Mouse (Mus musculus) liver, embryonic 15.5 days (tissue): ENCODE data around the gene Klhl31. TPM values are rescaled to one million over a fixed set of nuclear protein-coding genes. Genes with fewer than 3 reads are reported as not detected.

ENCODE experiments used
- ATAC-seq: fragments of 200-750 bp; cut with Nextera tagmentation; 2 replicates; pipeline ENCODE4 v1.8.0; 2017; ENCODE audit warnings: moderate number of reproducible peaks, mild to moderate bottlenecking, moderate library complexity; ENCODE audit not compliant: insufficient read depth
- H3K27ac ChIP-seq: fragments of 300-500 bp; sonication (generic); replicated peaks from 2 replicates; pipeline ENCODE4 v1.5.1; 2015; ENCODE audit warnings: mild to moderate bottlenecking, inconsistent platforms
- H3K27me3 ChIP-seq: fragments of 300-500 bp; sonication (generic); 2 replicates; pipeline ENCODE4 v1.6.1; 2015; ENCODE audit warnings: mild to moderate bottlenecking, inconsistent platforms
- H3K36me3 ChIP-seq: fragments of 300-500 bp; sonication (generic); replicated peaks from 2 replicates; pipeline ENCODE4 v1.6.1; 2015; ENCODE audit warnings: moderate library complexity, mild to moderate bottlenecking, inconsistent platforms
- H3K4me1 ChIP-seq: fragments of 300-500 bp; sonication (generic); replicated peaks from 2 replicates; pipeline ENCODE4 v1.6.1; 2015; ENCODE audit warnings: inconsistent platforms
- H3K4me2 ChIP-seq: fragments of 300-500 bp; sonication (generic); 2 replicates; pipeline ENCODE4 v1.6.1; 2015; ENCODE audit warnings: moderate library complexity, mild to moderate bottlenecking, inconsistent platforms
- H3K4me3 ChIP-seq: fragments of 300-500 bp; sonication (generic); replicated peaks from 2 replicates; pipeline ENCODE4 v1.5.1; 2015; ENCODE audit warnings: mild to moderate bottlenecking, inconsistent platforms
- H3K9ac ChIP-seq: fragments of 300-500 bp; sonication (generic); 2 replicates; pipeline ENCODE4 v1.6.1; 2015; ENCODE audit warnings: moderate library complexity, mild to moderate bottlenecking, inconsistent platforms
- H3K9me3 ChIP-seq: fragments of 300-500 bp; sonication (generic); replicated peaks from 2 replicates; pipeline ENCODE4 v1.6.1; 2016; ENCODE audit warnings: inconsistent platforms
- WGBS: fragments of 180-500 bp; shearing (Covaris S2); methylation state at CpG from one replicate; pipeline ENCODE4 v1.1.7; 2015; ENCODE audit warnings: mixed read lengths; ENCODE audit not compliant: insufficient replicate concordance; 5-methylcytosine and 5-hydroxymethylcytosine counted together
- polyA plus RNA-seq: library from polyadenylated mRNA; unstranded; fragments of >200 nt; fragmentation: Nextera tagmentation; extraction: Ambion mirVana; gene quantifications from 2 replicates; pipeline ENCODE4 v1.2.1, GENCODE M21; 2015

The Klhl31 gene
- polyA plus RNA-seq = 0.59 and 1.4 TPM in 2 replicates

DNA sequence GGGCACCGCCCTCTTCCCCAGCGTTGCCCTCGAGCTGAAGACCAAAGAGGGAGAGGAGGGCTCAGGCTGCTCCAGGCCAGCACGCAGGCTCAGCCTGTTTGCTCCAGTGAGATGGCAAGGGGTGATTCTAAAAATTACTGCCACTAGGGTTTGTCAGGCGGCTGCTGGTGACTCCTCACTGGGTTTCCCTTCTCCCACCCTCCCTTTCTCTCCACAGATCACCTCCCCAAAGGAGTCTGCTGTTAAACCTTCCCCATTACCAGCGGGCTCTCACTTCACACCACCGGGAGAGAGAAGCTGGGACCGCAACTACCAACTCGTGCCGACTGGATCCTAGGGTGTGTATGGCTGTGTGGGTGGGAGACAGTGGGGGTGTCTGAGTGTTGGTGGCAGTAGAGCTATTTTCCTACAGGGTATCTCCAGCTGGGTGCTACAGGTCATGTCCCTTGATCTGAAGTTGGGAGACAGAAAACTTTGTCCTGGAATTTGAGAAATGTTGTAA, at the start of gene Klhl31:
TSS of gene Klhl31 (plus strand) at position 51 of the 502 bp plus-strand sequence.
- H3K4me2 ChIP-seq = no peak within 1 kb of the TSS
- no peaks in the 10 kb centered on the region for H3K9me3 ChIP-seq
- no peak within 1 kb of the TSS for H3K4me3 ChIP-seq
- H3K27ac ChIP-seq = no peak within 1 kb of the TSS
- no peaks in the 10 kb centered on the region for H3K4me1 ChIP-seq
- ATAC-seq = no peak
- no peak within 1 kb of the TSS for H3K9ac ChIP-seq
- no peaks in the 10 kb centered on the region for H3K27me3 ChIP-seq
- 32% methylated on average over 10 of the region's 10 CpGs for WGBS
- no peaks in the 10 kb centered on the region for H3K36me3 ChIP-seq

DNA sequence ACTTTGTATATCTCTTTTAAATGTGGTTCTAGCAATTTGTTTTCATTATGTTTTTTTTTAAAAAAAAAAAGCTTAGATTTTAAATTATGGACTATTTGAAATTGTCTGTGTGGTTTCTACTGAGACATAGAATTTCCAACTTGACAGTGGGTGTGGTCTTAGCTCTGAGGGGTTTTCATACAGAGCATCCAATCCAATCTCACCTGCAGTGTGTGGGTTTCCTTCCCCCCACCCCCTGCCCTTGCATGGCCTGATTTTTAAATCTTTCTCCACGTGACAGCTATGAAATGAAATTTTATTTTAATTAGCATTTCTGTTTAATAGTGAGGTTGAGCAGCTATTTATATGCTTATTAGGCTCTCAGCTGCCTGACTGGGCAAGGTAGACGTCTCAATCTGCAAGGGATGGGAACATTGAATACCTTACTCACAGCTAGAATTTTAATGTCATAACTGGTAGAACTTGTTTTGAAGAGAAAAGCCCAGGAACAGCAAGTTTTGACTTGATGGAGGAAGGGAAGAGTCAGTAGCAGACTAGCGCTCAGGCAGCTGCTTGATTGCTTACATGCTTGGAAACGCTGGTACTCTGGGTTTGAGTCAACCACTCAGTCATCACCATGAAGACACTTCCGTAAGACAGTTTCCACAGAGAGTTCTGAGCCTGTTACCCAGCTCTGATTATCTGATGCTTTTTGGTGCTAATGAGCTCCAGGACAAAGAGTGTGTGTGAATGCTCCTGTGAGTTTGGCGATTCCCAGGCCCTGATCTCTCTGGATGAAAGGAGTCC, 49.3 kb upstream of the Klhl31 start:
- Histone ChIP-seq H3K27ac (no peak overlapping the region), H3K4me3 (no peak overlapping the region), H3K36me3 (no peaks in the 10 kb centered on the region), H3K9ac (no peak overlapping the region), H3K9me3 (no peaks in the 10 kb centered on the region), H3K4me2 (no peak overlapping the region), H3K27me3 (no peaks in the 10 kb centered on the region), H3K4me1 (no peaks in the 10 kb centered on the region)
- WGBS = 58% methylated on average over 6 of the region's 6 CpGs
- ATAC-seq = no peak

DNA sequence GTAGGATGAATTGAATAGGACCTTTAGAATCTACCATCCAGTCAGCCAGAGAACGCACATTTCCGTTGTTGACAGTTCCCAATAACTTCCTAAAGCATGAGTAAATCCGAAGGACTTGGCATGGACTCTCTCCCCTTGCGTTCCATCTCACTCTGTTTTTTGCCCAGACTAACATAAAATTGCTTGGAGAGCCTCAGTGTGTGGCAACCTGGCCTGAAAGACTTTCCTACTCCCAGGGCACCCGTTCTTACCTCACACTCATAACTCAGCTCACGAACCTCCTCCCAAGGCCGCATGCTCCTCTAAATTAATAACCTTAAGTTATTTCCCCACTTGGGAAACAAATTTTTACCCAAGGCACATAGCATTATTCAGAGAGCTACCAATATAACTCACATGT, 48.7 kb upstream of the Klhl31 start:
- no peaks in the 10 kb centered on the region for H3K27me3 ChIP-seq
- no peaks in the 10 kb centered on the region for H3K4me1 ChIP-seq
- WGBS = 74% methylated on average over 7 of the region's 7 CpGs
- no peak overlapping the region for H3K4me2 ChIP-seq
- no peaks in the 10 kb centered on the region for H3K36me3 ChIP-seq
- no peak overlapping the region for H3K9ac ChIP-seq
- H3K9me3 ChIP-seq = no peaks in the 10 kb centered on the region
- no peak overlapping the region for H3K4me3 ChIP-seq
- ATAC-seq = no peak
- no peak overlapping the region for H3K27ac ChIP-seq

DNA sequence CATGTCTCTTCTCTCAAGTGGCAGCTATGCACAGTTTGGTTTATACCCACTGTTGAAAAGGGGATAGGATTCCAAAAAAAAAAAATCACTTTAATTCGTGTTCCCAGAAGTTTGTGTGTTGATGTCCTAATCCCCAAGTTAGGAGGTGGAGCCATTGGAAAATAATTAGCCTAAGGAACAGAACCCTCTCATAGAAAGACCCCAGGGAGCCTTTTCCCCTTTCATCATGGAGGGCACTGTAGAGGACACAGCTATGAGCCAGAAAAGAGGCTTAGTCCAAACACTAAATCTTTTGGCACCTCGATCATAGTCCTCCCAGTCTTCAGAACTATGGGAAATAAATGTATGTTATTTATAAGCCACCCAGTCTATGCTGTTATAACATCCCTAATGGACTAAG, 46.8 kb upstream of the Klhl31 start:
- Histone ChIP-seq H3K9ac (no peak overlapping the region), H3K4me1 (no peaks in the 10 kb centered on the region), H3K27me3 (no peaks in the 10 kb centered on the region), H3K36me3 (no peaks in the 10 kb centered on the region), H3K9me3 (no peaks in the 10 kb centered on the region), H3K4me2 (no peak overlapping the region), H3K4me3 (no peak overlapping the region), H3K27ac (no peak overlapping the region)
- WGBS = 39% methylated on average over 2 of the region's 2 CpGs
- ATAC-seq = no peak

DNA sequence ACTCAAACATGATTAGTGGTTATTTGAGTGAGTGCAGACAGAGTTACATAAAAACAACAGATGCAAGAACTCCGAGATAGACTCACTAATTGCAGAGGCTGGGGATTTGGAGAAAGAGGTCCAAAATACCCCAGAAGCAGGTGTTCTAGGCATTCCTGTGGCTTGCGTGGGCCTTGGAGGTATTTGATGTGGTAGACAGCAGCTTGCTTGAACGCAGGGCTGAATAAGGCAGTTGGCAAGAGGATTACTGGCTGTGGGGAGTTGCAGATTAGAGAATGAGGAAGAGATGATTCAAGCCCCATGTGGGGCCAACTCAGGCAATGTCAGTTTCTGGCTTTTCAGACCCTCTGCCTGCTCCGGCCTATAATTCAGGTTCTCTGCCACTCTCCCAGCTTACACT, 43.9 kb upstream of the Klhl31 start:
- Histone ChIP-seq H3K4me2 (no peak overlapping the region), H3K4me3 (no peak overlapping the region), H3K36me3 (no peaks in the 10 kb centered on the region), H3K27ac (no peak overlapping the region), H3K9ac (no peak overlapping the region), H3K27me3 (no peaks in the 10 kb centered on the region), H3K9me3 (no peaks in the 10 kb centered on the region), H3K4me1 (no peaks in the 10 kb centered on the region)
- 29% methylated on average over 4 of the region's 4 CpGs for WGBS
- no peak for ATAC-seq

DNA sequence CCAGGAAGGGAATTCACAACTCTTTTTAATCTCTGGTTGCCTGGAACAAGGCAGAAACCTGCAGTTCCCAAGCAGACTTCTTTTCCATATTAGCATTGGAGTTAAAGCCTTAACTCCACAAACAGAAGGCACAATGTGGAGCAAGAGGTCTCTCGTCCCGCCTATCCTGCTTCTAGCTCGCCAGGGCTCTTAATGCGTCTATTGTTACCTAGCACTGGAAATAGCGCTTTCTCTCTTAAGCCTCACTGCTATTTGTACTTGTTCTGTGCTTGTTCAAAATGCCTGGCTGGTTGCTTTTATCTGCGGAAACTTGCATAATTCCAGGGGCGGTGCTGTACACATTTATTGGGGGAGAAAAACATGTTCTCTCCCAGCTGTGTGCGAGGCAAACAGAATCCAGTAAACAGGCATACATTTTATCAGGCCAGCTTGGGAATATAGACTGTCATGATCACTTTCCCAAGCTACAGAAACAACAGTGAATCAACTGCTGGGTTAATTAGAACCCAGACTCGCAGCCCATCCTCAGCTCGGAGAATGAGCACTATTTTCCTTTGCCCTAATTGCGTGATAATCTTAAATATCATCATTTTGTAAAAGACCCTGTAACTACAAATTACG, 41.2 kb upstream of the Klhl31 start:
- Histone ChIP-seq H3K36me3 (no peaks in the 10 kb centered on the region), H3K9me3 (no peaks in the 10 kb centered on the region), H3K9ac (no peak overlapping the region), H3K27me3 (no peaks in the 10 kb centered on the region), H3K27ac (no peak overlapping the region), H3K4me1 (no peaks in the 10 kb centered on the region), H3K4me2 (no peak overlapping the region), H3K4me3 (no peak overlapping the region)
- ATAC-seq = no peak
- 62% methylated on average over 12 of the region's 12 CpGs for WGBS

DNA sequence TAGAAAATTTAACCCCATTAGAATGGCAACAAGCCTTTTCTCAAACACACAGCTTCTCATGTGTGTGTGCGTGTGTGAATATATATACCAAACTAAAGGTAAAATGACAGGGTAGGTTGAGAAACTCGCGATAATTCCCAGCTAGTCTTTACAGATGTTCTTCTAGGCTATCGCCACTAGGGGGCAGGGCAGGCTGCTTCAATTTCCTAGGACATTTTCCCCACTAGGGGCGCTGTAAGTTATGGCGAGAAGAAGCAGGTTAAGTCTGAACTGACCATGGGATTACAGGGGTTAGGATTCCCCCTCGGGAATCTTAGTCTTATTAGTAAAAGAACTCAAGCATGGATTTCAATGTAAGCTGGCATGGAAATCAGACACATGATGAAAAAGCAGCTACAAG, 39.9 kb upstream of the Klhl31 start:
- Histone ChIP-seq H3K9ac (no peak overlapping the region), H3K36me3 (no peaks in the 10 kb centered on the region), H3K4me2 (no peak overlapping the region), H3K27ac (no peak overlapping the region), H3K27me3 (no peaks in the 10 kb centered on the region), H3K4me3 (no peak overlapping the region), H3K9me3 (no peaks in the 10 kb centered on the region), H3K4me1 (no peaks in the 10 kb centered on the region)
- ATAC-seq = no peak
- 21% methylated on average over 7 of the region's 7 CpGs for WGBS

DNA sequence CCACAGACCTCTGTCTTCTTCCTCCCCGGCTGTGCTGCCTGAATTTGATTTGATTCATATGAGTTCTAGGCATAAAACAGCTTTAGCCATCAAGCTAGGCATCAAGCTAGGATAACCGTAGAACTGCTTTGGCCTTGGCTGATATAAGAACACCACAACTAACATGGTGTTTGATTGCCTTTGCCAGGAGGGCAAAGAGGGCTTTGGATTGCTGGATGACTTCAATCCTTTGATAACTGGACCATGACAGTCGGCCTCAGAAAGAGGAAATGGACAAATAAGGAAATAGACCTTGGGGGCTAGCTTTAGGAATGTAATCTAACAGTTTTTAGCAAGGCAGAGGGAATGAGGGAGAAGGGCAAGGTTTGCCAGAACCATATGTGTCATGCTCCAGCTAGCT, 37.7 kb upstream of the Klhl31 start:
- H3K9me3 ChIP-seq = no peaks in the 10 kb centered on the region
- 43% methylated on average over 3 of the region's 3 CpGs for WGBS
- no peak overlapping the region for H3K4me3 ChIP-seq
- H3K4me2 ChIP-seq = no peak overlapping the region
- no peak for ATAC-seq
- no peak overlapping the region for H3K27ac ChIP-seq
- no peaks in the 10 kb centered on the region for H3K36me3 ChIP-seq
- H3K27me3 ChIP-seq = no peaks in the 10 kb centered on the region
- H3K9ac ChIP-seq = no peak overlapping the region
- H3K4me1 ChIP-seq = no peaks in the 10 kb centered on the region

DNA sequence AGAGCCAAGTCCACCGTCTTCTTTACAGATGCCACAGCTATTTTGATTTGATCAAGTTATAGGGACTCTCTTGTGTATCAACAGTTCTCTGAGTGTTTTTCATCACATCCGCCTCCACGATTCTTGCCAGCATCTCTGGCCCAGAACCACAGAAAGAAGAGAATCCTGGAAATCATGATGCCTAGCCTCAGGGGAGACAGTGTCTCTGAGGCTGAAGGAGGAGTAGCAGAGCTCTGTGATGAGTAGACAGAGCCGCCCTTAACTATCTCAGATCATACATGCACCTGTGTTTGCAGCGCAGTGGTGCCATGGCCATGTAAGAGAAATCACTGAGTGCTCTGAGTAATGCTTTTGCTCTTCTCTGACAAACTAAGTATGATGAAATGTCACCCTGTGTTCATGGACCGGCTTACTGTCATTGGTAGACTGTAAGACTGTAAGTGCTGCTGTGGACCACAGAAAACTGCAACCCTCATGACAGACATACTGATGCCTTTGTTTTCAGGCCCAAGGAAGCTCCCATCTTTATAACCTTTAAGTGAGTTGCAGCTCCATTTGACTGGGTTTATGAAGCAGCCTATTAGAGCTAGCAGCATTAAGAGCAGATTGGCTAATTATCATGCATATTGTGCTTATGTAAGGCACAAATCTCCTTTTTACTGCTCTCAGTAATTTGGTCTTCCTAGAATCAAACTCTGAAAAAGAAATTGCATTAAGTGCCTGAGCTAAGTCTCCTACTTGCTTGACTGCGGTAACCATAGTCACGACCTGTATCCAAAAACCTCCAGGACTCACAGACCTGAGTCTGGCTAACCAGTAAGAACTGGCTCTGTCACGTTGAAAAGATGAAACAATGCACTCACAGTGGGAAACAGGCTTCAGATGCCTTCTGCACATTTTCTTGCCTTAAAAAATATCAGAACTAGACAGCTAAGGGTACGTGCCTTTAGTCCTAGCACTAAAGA, 33.7 kb upstream of the Klhl31 start:
- Histone ChIP-seq H3K36me3 (no peaks in the 10 kb centered on the region), H3K27me3 (no peaks in the 10 kb centered on the region), H3K27ac (no peak overlapping the region), H3K9ac (no peak overlapping the region), H3K9me3 (no peaks in the 10 kb centered on the region), H3K4me2 (no peak overlapping the region), H3K4me3 (no peak overlapping the region), H3K4me1 (no peaks in the 10 kb centered on the region)
- WGBS = 63% methylated on average over 10 of the region's 10 CpGs
- ATAC-seq = no peak

DNA sequence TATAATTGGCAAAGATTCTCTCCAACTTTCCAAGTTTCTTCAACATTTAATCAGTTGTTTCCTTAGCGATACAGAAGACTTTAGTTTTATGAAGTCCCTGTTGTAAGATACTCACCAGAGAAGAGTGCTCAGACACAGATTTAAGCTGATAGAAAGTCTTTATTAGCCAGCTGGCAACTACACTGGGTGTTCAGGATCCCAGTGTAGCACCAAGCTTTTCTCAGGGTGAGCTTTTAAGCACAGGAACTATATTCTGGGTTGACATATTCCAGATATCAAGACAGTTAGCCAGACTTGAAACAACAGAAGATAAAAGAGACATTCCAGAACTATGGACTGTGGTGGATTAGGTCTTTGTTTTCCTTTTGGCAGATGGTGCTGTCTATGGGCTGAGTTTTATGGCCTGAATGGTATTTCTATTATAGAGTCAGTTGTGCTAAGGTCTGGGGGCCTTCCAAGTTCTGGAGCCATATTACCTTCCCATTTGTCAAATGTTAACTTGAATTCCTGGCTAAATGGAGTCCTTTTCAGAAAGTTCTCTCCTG, 32.3 kb upstream of the Klhl31 start:
- no peaks in the 10 kb centered on the region for H3K9me3 ChIP-seq
- no peaks in the 10 kb centered on the region for H3K4me1 ChIP-seq
- H3K4me3 ChIP-seq = no peak overlapping the region
- H3K4me2 ChIP-seq = no peak overlapping the region
- no peak overlapping the region for H3K9ac ChIP-seq
- no peaks in the 10 kb centered on the region for H3K36me3 ChIP-seq
- H3K27ac ChIP-seq = no peak overlapping the region
- no peak for ATAC-seq
- H3K27me3 ChIP-seq = no peaks in the 10 kb centered on the region
- WGBS = 76% methylated on average over 1 of the region's 1 CpGs

DNA sequence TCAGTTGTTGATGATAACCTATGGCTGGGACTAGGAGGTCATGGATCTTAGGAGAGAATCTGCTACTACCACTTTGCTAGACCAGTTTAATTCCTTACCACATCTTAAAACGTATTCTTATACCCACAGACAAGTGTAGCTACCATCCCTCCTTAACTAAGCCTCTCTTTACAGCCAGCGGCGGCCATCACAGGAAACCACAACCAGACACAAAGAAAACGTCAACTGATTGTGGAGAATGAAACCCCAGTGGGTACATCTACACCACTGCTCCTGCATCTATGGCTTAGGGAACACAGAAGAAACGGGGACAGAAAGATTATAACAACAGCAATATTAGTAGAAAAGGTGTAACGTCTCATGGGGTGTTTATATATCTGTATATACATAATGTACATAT, 29.0 kb upstream of the Klhl31 start:
- H3K27ac ChIP-seq = no peak overlapping the region
- no peaks in the 10 kb centered on the region for H3K27me3 ChIP-seq
- H3K9ac ChIP-seq = no peak overlapping the region
- WGBS = 21% methylated on average over 6 of the region's 6 CpGs
- ATAC-seq = no peak
- H3K4me1 ChIP-seq = no peaks in the 10 kb centered on the region
- no peak overlapping the region for H3K4me3 ChIP-seq
- no peaks in the 10 kb centered on the region for H3K36me3 ChIP-seq
- H3K4me2 ChIP-seq = no peak overlapping the region
- no peaks in the 10 kb centered on the region for H3K9me3 ChIP-seq
